Mouse (Mus musculus): ENCODE results near the gene Supv3l1. TPM values are rescaled to one million over a fixed set of nuclear protein-coding genes. Genes with fewer than 3 reads are reported as not detected.

The Supv3l1 gene
- total RNA-seq, 1 experiment from 2014 or later: 48.8 TPM

GRCm38 (mm10) chr10:62421127-62421526 is 28.4 kb downstream of the Supv3l1 start:
- no peak for ATAC-seq (replicated peaks in 1 of 2; ENCODE audit: insufficient read depth in 1 of 2, low FRiP score in 2 of 2, low TSS enrichment in 1 of 2, low read depth in 1 of 2, poor library complexity in 2 of 2, severe bottlenecking in 2 of 2)

GRCm38 (mm10) chr10:62420399-62420798 is 29.1 kb downstream of the Supv3l1 start:
- no peak for ATAC-seq (replicated peaks in 1 of 2; ENCODE audit: insufficient read depth in 1 of 2, low FRiP score in 2 of 2, low TSS enrichment in 1 of 2, low read depth in 1 of 2, poor library complexity in 2 of 2, severe bottlenecking in 2 of 2)

- no peak for ATAC-seq (replicated peaks in 1 of 2; ENCODE audit: insufficient read depth in 1 of 2, low FRiP score in 2 of 2, low TSS enrichment in 1 of 2, low read depth in 1 of 2, poor library complexity in 2 of 2, severe bottlenecking in 2 of 2)
These were observed 30.1 kb downstream of the Supv3l1 start for GRCm38 (mm10) chr10:62419422-62419821.

- no peak for ATAC-seq (replicated peaks in 1 of 2; ENCODE audit: insufficient read depth in 1 of 2, low FRiP score in 2 of 2, low TSS enrichment in 1 of 2, low read depth in 1 of 2, poor library complexity in 2 of 2, severe bottlenecking in 2 of 2)
These were observed 30.6 kb downstream of the Supv3l1 start for GRCm38 (mm10) chr10:62418831-62419356.

GRCm38 (mm10) chr10:62413606-62413982 is 35.9 kb downstream of the Supv3l1 start:
- ATAC-seq (replicated peaks in 1 of 2; ENCODE audit: insufficient read depth in 1 of 2, low FRiP score in 2 of 2, low TSS enrichment in 1 of 2, low read depth in 1 of 2, poor library complexity in 2 of 2, severe bottlenecking in 2 of 2): no peak

GRCm38 (mm10) chr10:62412906-62413605 is 36.5 kb downstream of the Supv3l1 start:
- ATAC-seq (replicated peaks in 1 of 2; ENCODE audit: insufficient read depth in 1 of 2, low FRiP score in 2 of 2, low TSS enrichment in 1 of 2, low read depth in 1 of 2, poor library complexity in 2 of 2, severe bottlenecking in 2 of 2): no peak

- ATAC-seq (replicated peaks in 1 of 2; ENCODE audit: insufficient read depth in 1 of 2, low FRiP score in 2 of 2, low TSS enrichment in 1 of 2, low read depth in 1 of 2, poor library complexity in 2 of 2, severe bottlenecking in 2 of 2): no peak
These were observed 37.8 kb downstream of the Supv3l1 start for GRCm38 (mm10) chr10:62411431-62412410.

- peak; percentile 83 to 92 for ATAC-seq (replicated peaks in 1 of 2; ENCODE audit: insufficient read depth in 1 of 2, low FRiP score in 2 of 2, low TSS enrichment in 1 of 2, low read depth in 1 of 2, poor library complexity in 2 of 2, severe bottlenecking in 2 of 2)
These were observed 38.6 kb downstream of the Supv3l1 start for GRCm38 (mm10) chr10:62410943-62411342.

GRCm38 (mm10) chr10:62404901-62405300 is 44.6 kb downstream of the Supv3l1 start:
- ATAC-seq (replicated peaks in 1 of 2; ENCODE audit: insufficient read depth in 1 of 2, low FRiP score in 2 of 2, low TSS enrichment in 1 of 2, low read depth in 1 of 2, poor library complexity in 2 of 2, severe bottlenecking in 2 of 2): no peak

GRCm38 (mm10) chr10:62401641-62402111 is 47.9 kb downstream of the Supv3l1 start:
- no peak for ATAC-seq (replicated peaks in 1 of 2; ENCODE audit: insufficient read depth in 1 of 2, low FRiP score in 2 of 2, low TSS enrichment in 1 of 2, low read depth in 1 of 2, poor library complexity in 2 of 2, severe bottlenecking in 2 of 2)

GRCm38 (mm10) chr10:62383011-62383410 is 66.5 kb downstream of the Supv3l1 start:
- ATAC-seq (replicated peaks in 1 of 2; ENCODE audit: insufficient read depth in 1 of 2, low FRiP score in 2 of 2, low TSS enrichment in 1 of 2, low read depth in 1 of 2, poor library complexity in 2 of 2, severe bottlenecking in 2 of 2): no peak

- no peak for ATAC-seq (replicated peaks in 1 of 2; ENCODE audit: insufficient read depth in 1 of 2, low FRiP score in 2 of 2, low TSS enrichment in 1 of 2, low read depth in 1 of 2, poor library complexity in 2 of 2, severe bottlenecking in 2 of 2)
These were observed 68.6 kb downstream of the Supv3l1 start for GRCm38 (mm10) chr10:62380936-62381335.

- ATAC-seq (replicated peaks in 1 of 2; ENCODE audit: insufficient read depth in 1 of 2, low FRiP score in 2 of 2, low TSS enrichment in 1 of 2, low read depth in 1 of 2, poor library complexity in 2 of 2, severe bottlenecking in 2 of 2): no peak
These were observed 69.7 kb downstream of the Supv3l1 start, which contains the start of gene Hk1 for GRCm38 (mm10) chr10:62379808-62380207. TSS of gene Hk1 (minus strand) at chr10:62379908.

Other genes with a start within 250 kb of the Supv3l1 start
- 0.45 TPM in 1 of 2 replicates, not detected in the other for gene Tspan15, start 218.5 kb downstream of the Supv3l1 start, total RNA-seq (2017)
- not detected in 2 replicates for gene Tacr2, start 197.3 kb downstream of the Supv3l1 start, total RNA-seq (2017)
- 99.6 and 155 TPM in 2 replicates for gene Hk1, start 69.8 kb downstream of the Supv3l1 start, total RNA-seq (2017)
- gene Hkdc1, start 27.2 kb downstream of the Supv3l1 start, total RNA-seq (2017): not detected in 2 replicates
- gene 4930507D05Rik, start 249 bp downstream of the Supv3l1 start, total RNA-seq (2017): 0.69 and 2.6 TPM in 2 replicates
- 66.4 and 75.1 TPM in 2 replicates for gene Vps26a, start 37.1 kb upstream of the Supv3l1 start, total RNA-seq (2017)
- gene Srgn, start 77.7 kb upstream of the Supv3l1 start, total RNA-seq (2017): 1,380 and 1,792 TPM in 2 replicates
- 21.0 and 26.4 TPM in 2 replicates for gene Kif1bp, start 128.7 kb upstream of the Supv3l1 start, total RNA-seq (2017)
- 168 and 198 TPM in 2 replicates for gene Ddx21, start 152.5 kb upstream of the Supv3l1 start, total RNA-seq (2017)
- gene Ddx50, start 201.5 kb upstream of the Supv3l1 start, total RNA-seq (2017): 112 and 146 TPM in 2 replicates